ENCODE assay signal across 11 mouse cellular contexts in genomic region chr5:122898153-122898552, GRCm38 (mm10). TPM values are rescaled to one million over a fixed set of nuclear protein-coding genes. Genes with fewer than 3 reads are reported as not detected.
DNase-seq lines count a peak whose midpoint lies in the region; ATAC-seq and TF ChIP-seq lines count a peak whose summit lies in the region.
"Had no signal": no experiment of that assay in that cellular context is flagged by ENCODE, and none has a peak within 500 bp of the region (broad histone marks: within the 10 kb centered on the region; RNA-seq: fewer than 3 reads in every experiment).

No protein-coding gene starts in this region.

- peaks cover 0 to 26% of the 10 kb centered on the region in 2 experiments for H3K36me3 ChIP-seq in CH12.LX (replicated peaks in 1 of 2; ENCODE audit: control insufficient read depth in 1 of 2, insufficient read depth in 1 of 2, low read length in 1 of 2)
- no peaks in the 10 kb centered on the region for H3K36me3 ChIP-seq in hindbrain, embryonic 13.5 days
- no peaks in the 10 kb centered on the region for H3K36me3 ChIP-seq in liver, embryonic 16.5 days (ENCODE audit: control insufficient read depth, insufficient read depth)

- TF ChIP-seq POLR2A in CH12.LX (IDR thresholded peaks at IDR 0.05; ENCODE audit: low read depth, low read length) = no peak

- H3K9me3 ChIP-seq in CH12.LX (replicated peaks; ENCODE audit: low read length) = no peaks in the 10 kb centered on the region
- H3K9me3 ChIP-seq in hindbrain, embryonic 13.5 days = no peaks in the 10 kb centered on the region
- no peaks in the 10 kb centered on the region for H3K9me3 ChIP-seq in liver, embryonic 16.5 days (replicated peaks; ENCODE audit: control insufficient read depth, low read length)
- H3K9me3 ChIP-seq: G1E had no signal

- DNase-seq in heart, adult 11 months = peak; percentile 74
- no peak for DNase-seq in heart, postnatal 14 days
- no peak for DNase-seq in CH12.LX (ENCODE audit: extremely low read depth)
- no peak for DNase-seq in thymus, postnatal 14 days
- DNase-seq in adrenal gland, adult (ENCODE audit: inconsistent age in 2 of 2, low spot score in 1 of 2) = no peak
- DNase-seq: cerebellum, postnatal 36 days had no signal

- H3K4me2 ChIP-seq in CH12.LX (ENCODE audit: insufficient read depth, low read depth, poor library complexity, severe bottlenecking) = peak overlapping the region; percentile 87
- peak overlapping the region; percentile 71 for H3K4me2 ChIP-seq in hindbrain, embryonic 13.5 days
- H3K4me2 ChIP-seq in liver, embryonic 16.5 days (ENCODE audit: low read depth, low read length) = peak overlapping the region; percentile 90; the same call in 1 of the 2 replicates

- 86% methylated on average over 6 of the region's 6 CpGs for WGBS in hindbrain, embryonic 13.5 days
- WGBS in liver, embryonic 16.5 days (ENCODE audit: insufficient replicate concordance) = 65% methylated on average over 6 of the region's 6 CpGs

- no peaks in the 10 kb centered on the region for H3K27me3 ChIP-seq in CH12.LX (replicated peaks)
- H3K27me3 ChIP-seq in hindbrain, embryonic 13.5 days = no peaks in the 10 kb centered on the region
- no peaks in the 10 kb centered on the region for H3K27me3 ChIP-seq in liver, embryonic 16.5 days (ENCODE audit: control insufficient read depth, insufficient read depth, low read depth, low read length)

- peak overlapping the region; percentile 72 to 84 (median 72) for H3K4me3 ChIP-seq in CH12.LX (replicated peaks in 1 of 3; ENCODE audit: low read depth in 2 of 3, low read length in 2 of 3, poor library complexity in 1 of 3)
- H3K4me3 ChIP-seq in hindbrain, embryonic 13.5 days = peak overlapping the region; percentile 86
- no peak overlapping the region for H3K4me3 ChIP-seq in liver, embryonic 16.5 days (ENCODE audit: low read depth, low read length)

- intact Hi-C loops in heart, postnatal 14 days (cut with DNase I) = no loop called here

- no peak for TF ChIP-seq RAD21 in CH12.LX (IDR thresholded peaks at IDR 0.05; ENCODE audit: low read depth, low read length)

- dilution Hi-C loops in CH12.LX (cut with MboI; ENCODE audit: extremely low pct_ligation_motif_present, extremely low pct_unique_long_range_greater_than_20kb, low sequenced_read_pairs) = no loop called here

- TF ChIP-seq CTCF in CH12.LX (conservative IDR thresholded peaks at IDR 0.05 in 1 of 2, IDR thresholded peaks at IDR 0.05 in 1 of 2; ENCODE audit: low read depth in 2 of 2, low read length in 2 of 2) = no peak

- H3K27ac ChIP-seq in CH12.LX (ENCODE audit: insufficient read depth, low read depth) = peak overlapping the region; percentile 58
- no peak overlapping the region for H3K27ac ChIP-seq in hindbrain, embryonic 13.5 days
- H3K27ac ChIP-seq in liver, embryonic 16.5 days (ENCODE audit: low read length) = no peak overlapping the region

- H3K9ac ChIP-seq in CH12.LX (ENCODE audit: insufficient read depth, low read depth) = peak overlapping the region; percentile 95
- H3K9ac ChIP-seq in hindbrain, embryonic 13.5 days = peak overlapping the region; percentile 95
- H3K9ac ChIP-seq in liver, embryonic 16.5 days (ENCODE audit: low read depth, low read length) = no peak overlapping the region

- H3K4me1 ChIP-seq in CH12.LX (ENCODE audit: control insufficient read depth in 1 of 2, insufficient read depth in 2 of 2) = peaks cover 9 to 81% of the 10 kb centered on the region in 2 experiments
- H3K4me1 ChIP-seq in hindbrain, embryonic 13.5 days (replicated peaks) = peaks cover 51% of the 10 kb centered on the region
- peaks cover 50% of the 10 kb centered on the region for H3K4me1 ChIP-seq in liver, embryonic 16.5 days (ENCODE audit: control insufficient read depth, low read depth, low read length)

- no peak for TF ChIP-seq EP300 in CH12.LX (IDR thresholded peaks at IDR 0.05; ENCODE audit: low read length)

- peaks cover 62% of the 10 kb centered on the region for H3K79me2 ChIP-seq in CH12.LX (replicated peaks; ENCODE audit: control insufficient read depth, extremely low read depth, insufficient read depth, poor library complexity, severe bottlenecking)

- ATAC-seq in hindbrain, embryonic 13.5 days (ENCODE audit: low FRiP score) = no peak
- no peak for ATAC-seq in liver, embryonic 16.5 days (ENCODE audit: low read depth)
- ATAC-seq in inflammation-experienced regulatory T-cells, adult 6 months = no peak
- ATAC-seq: activated CD4-positive, CD25-positive, alpha-beta regulatory T cell, adult 4 months had no signal

- in situ Hi-C loops in CH12.LX (cut with MboI; ENCODE audit: low pct_ligation_motif_present, low pct_unique_long_range_greater_than_20kb, low sequenced_read_pairs) = no loop called here

TF ChIP-seq in CH12.LX, 34 proteins besides CTCF, POLR2A, EP300 and RAD21:
- TF ChIP-seq MYC (IDR thresholded peaks at IDR 0.05; ENCODE audit: low read depth, low read length) = no peak
- no peak for TF ChIP-seq JUN (IDR thresholded peaks at IDR 0.05; ENCODE audit: insufficient read depth, low read depth, low read length)
- TF ChIP-seq ELF1 (IDR thresholded peaks at IDR 0.05; ENCODE audit: low read depth, low read length) = no peak
- peak; percentile 28; the same call in 1 of the 2 replicates for TF ChIP-seq MEF2A (IDR thresholded peaks at IDR 0.05; ENCODE audit: borderline replicate concordance, low read depth, low read length)
- no peak for TF ChIP-seq USF2 (conservative IDR thresholded peaks at IDR 0.05; ENCODE audit: low read depth, low read length)
- peak; percentile 79 for TF ChIP-seq ZNF384 (IDR thresholded peaks at IDR 0.05; ENCODE audit: low read depth, low read length)
- 0 out of 2 replicates have a peak, but pooled peaks have one; percentile 34 for TF ChIP-seq UBTF (IDR thresholded peaks at IDR 0.05; ENCODE audit: low read depth, low read length)
- TF ChIP-seq BHLHE40 (IDR thresholded peaks at IDR 0.05; ENCODE audit: low read depth, low read length) = 0 out of 2 replicates have a peak, but pooled peaks have one; percentile 23
- peak; percentile 54; the same call in 1 of the 2 replicates for TF ChIP-seq ETS1 (conservative IDR thresholded peaks at IDR 0.05; ENCODE audit: low read depth, low read length)
- 0 out of 2 replicates have a peak, but pooled peaks have one; percentile 30 for TF ChIP-seq JUND (conservative IDR thresholded peaks at IDR 0.05; ENCODE audit: low read depth, low read length)
- peak; percentile 60; the same call in 1 of the 2 replicates for TF ChIP-seq CHD2 (IDR thresholded peaks at IDR 0.05; ENCODE audit: low read length)
- TF ChIP-seq MAZ (IDR thresholded peaks at IDR 0.05; ENCODE audit: low read depth, low read length) = peak; percentile 56; the same call in 1 of the 2 replicates
- peak; percentile 37; the same call in 1 of the 2 replicates for TF ChIP-seq MAX (IDR thresholded peaks at IDR 0.05; ENCODE audit: low read length)

RNA-seq across cellular contexts. Expression of gene Rnf34, which starts 48.3 kb away (rescaled TPM):
- 10 to 100 TPM; 27.3 to 27.7 TPM for total RNA-seq in heart, postnatal 14 days (2021)
- total RNA-seq in CH12.LX (2012; rRNA removed) (17.2 and 18.4 TPM in 2 replicates), CH12.LX (2014; rRNA removed) (24.1 and 24.6 TPM in 2 replicates)
- 29.1 and 30.8 TPM in 2 replicates for polyA plus RNA-seq in CH12.LX (2012; ENCODE audit: insufficient read length, low read depth)
- polyA plus RNA-seq in hindbrain, embryonic 13.5 days (2015; fragmentation: Nextera tagmentation; extraction: Ambion mirVana) = 48.4 and 50.6 TPM in 2 replicates
- 10.5 and 10.6 TPM in 2 replicates for polyA plus RNA-seq in liver, embryonic 16.5 days (2015; fragmentation: Nextera tagmentation; extraction: Ambion mirVana)
- 10 to 100 TPM; 26.7 to 33.8 (median 27.6) TPM for polyA plus RNA-seq in inflammation-experienced regulatory T-cells, adult 6 months (2017; shearing (Covaris generic))
